Mouse (Mus musculus) adipose tissue, adult 10 weeks (tissue): ENCODE measurements around the gene Sec22b. TPM values are rescaled to one million over a fixed set of nuclear protein-coding genes. Genes with fewer than 3 reads are reported as not detected.

ENCODE experiments used
- polyA plus RNA-seq: library from polyadenylated mRNA; stranded (reverse); fragments of 350-450 nt; fragmentation: Illumina TruSeq; extraction: RNeasy Lipid Tissue Mini Kit (QIAGEN cat#74804); gene quantifications from one replicate; pipeline ENCODE4 v1.2.3, GENCODE M21; 2014; ENCODE audit warnings: low read depth, low replicate concordance

Gene Sec22b
- 72.5 TPM for polyA plus RNA-seq

GRCm38 (mm10) chr3:97900516-97901490, at the start of gene Sec22b:
Gene Sec22b, plus strand, starts transcription at chr3:97901190.

GRCm38 (mm10) chr3:97888168-97888901, 12.7 kb upstream of the Sec22b start, which contains the start of gene Pde4dip:
Gene Pde4dip, minus strand, starts transcription at chr3:97888707.

Other genes with a start within 250 kb of the Sec22b start
- 11.8 TPM for gene Prkab2, start 243.0 kb upstream of the Sec22b start, polyA plus RNA-seq
- not detected for gene Gm17651, start 226.5 kb upstream of the Sec22b start, polyA plus RNA-seq
- gene Pde4dip, start 12.5 kb upstream of the Sec22b start, polyA plus RNA-seq = 40.0 TPM
- gene Notch2, start 112.3 kb downstream of the Sec22b start, polyA plus RNA-seq = 20.5 TPM